Mouse (Mus musculus) adrenal gland, postnatal 4 days (tissue): ENCODE results near the gene Zfp750. TPM values are rescaled to one million over a fixed set of nuclear protein-coding genes. Genes with fewer than 3 reads are reported as not detected.

Experiments
- DNase-seq, 2 experiments: peaks; one replicate each; pipeline ENCODE4 v3.0.0; 2021 to 2022; ENCODE audit warnings: low spot score in 2 of 2, mixed read lengths in 2 of 2
- total RNA-seq, 2 experiments: library from RNA; stranded (reverse); gene quantifications; 2 replicates each; pipeline ENCODE4 v1.2.3; 2021

Gene Zfp750
- total RNA-seq, 2 experiments from 2014 or later: 0.70 to 1.0 TPM

GRCm38 (mm10) chr11:121543287-121543856, 24.2 kb upstream of the Zfp750 start:
- no peak for DNase-seq

GRCm38 (mm10) chr11:121542471-121542870, 23.3 kb upstream of the Zfp750 start:
- DNase-seq: no peak

- DNase-seq: no peak
Observed at GRCm38 (mm10) chr11:121536528-121536927, 17.4 kb upstream of the Zfp750 start.

- DNase-seq: no peak
Observed at GRCm38 (mm10) chr11:121529747-121530146, 10.6 kb upstream of the Zfp750 start.

- no peak for DNase-seq
Observed at GRCm38 (mm10) chr11:121524191-121524590, 5.1 kb upstream of the Zfp750 start.

- DNase-seq: no peak
Observed at GRCm38 (mm10) chr11:121522156-121522762, 3.1 kb upstream of the Zfp750 start.

- DNase-seq: no peak
Observed at GRCm38 (mm10) chr11:121520761-121521160, 1.6 kb upstream of the Zfp750 start.

GRCm38 (mm10) chr11:121519703-121520102, 570 bp upstream of the Zfp750 start:
- no peak for DNase-seq

- peak in 1 of 2 experiments; percentile 12 for DNase-seq
Observed at GRCm38 (mm10) chr11:121517687-121518465, 1.3 kb downstream of the Zfp750 start.

- DNase-seq: no peak
Observed at GRCm38 (mm10) chr11:121516906-121517305, 2.2 kb downstream of the Zfp750 start.

- DNase-seq: no peak
Observed at GRCm38 (mm10) chr11:121515996-121516395, 3.1 kb downstream of the Zfp750 start.

- DNase-seq: no peak
Observed at GRCm38 (mm10) chr11:121512896-121513572, 6.1 kb downstream of the Zfp750 start.

- no peak for DNase-seq
Observed at GRCm38 (mm10) chr11:121510512-121511246, 8.5 kb downstream of the Zfp750 start.

GRCm38 (mm10) chr11:121508478-121508877, 10.7 kb downstream of the Zfp750 start:
- no peak for DNase-seq

- no peak for DNase-seq
Observed at GRCm38 (mm10) chr11:121502000-121502860, 16.9 kb downstream of the Zfp750 start.

GRCm38 (mm10) chr11:121501525-121501924, 17.6 kb downstream of the Zfp750 start:
- no peak for DNase-seq

- DNase-seq: no peak
Observed at GRCm38 (mm10) chr11:121500595-121500994, 18.5 kb downstream of the Zfp750 start.

- DNase-seq: no peak
Observed at GRCm38 (mm10) chr11:121490651-121491050, 28.5 kb downstream of the Zfp750 start.

- DNase-seq: no peak
Observed at GRCm38 (mm10) chr11:121485882-121486281, 33.3 kb downstream of the Zfp750 start.

- no peak for DNase-seq
Observed at GRCm38 (mm10) chr11:121481129-121481528, 38.0 kb downstream of the Zfp750 start.
